Mouse (Mus musculus) limb, embryonic 11.5 days (tissue): ENCODE results near the gene Zic2. TPM values are rescaled to one million over a fixed set of nuclear protein-coding genes. Genes with fewer than 3 reads are reported as not detected.

Experiments used
- ATAC-seq: fragments of 200-750 bp; cut with Nextera tagmentation; 2 replicates; pipeline ENCODE4 v1.8.0; 2017; ENCODE audit warnings: low read depth; ENCODE audit not compliant: insufficient number of reproducible peaks, low FRiP score, low TSS enrichment
- DNase-seq: peaks from one replicate; pipeline ENCODE4 v3.0.0-alpha.2; 2015; ENCODE audit warnings: low spot score
- H3K27ac ChIP-seq: fragments of 300-500 bp; sonication (generic); replicated peaks from 2 replicates; pipeline ENCODE4 v1.5.1; 2014; ENCODE audit warnings: low read depth, mild to moderate bottlenecking, low read length
- H3K27me3 ChIP-seq: fragments of 300-500 bp; sonication (generic); 2 replicates; pipeline ENCODE4 v1.6.1; 2014; ENCODE audit warnings: mild to moderate bottlenecking, low read length, mixed read lengths; ENCODE audit not compliant: control insufficient read depth, insufficient read depth
- H3K36me3 ChIP-seq: fragments of 300-500 bp; sonication (generic); 2 replicates; pipeline ENCODE4 v1.6.1; 2014; ENCODE audit warnings: mild to moderate bottlenecking, low read length, moderate library complexity, mixed read lengths; ENCODE audit not compliant: control insufficient read depth, insufficient read depth
- H3K4me1 ChIP-seq: fragments of 300-500 bp; sonication (generic); 2 replicates; pipeline ENCODE4 v1.6.1; 2014; ENCODE audit warnings: low read length, mixed read lengths; ENCODE audit not compliant: control insufficient read depth, insufficient read depth
- H3K4me2 ChIP-seq: fragments of 300-500 bp; sonication (generic); 2 replicates; pipeline ENCODE4 v1.6.1; 2014; ENCODE audit warnings: low read depth, mild to moderate bottlenecking, moderate library complexity; ENCODE audit not compliant: severe bottlenecking
- H3K4me3 ChIP-seq: fragments of 300-500 bp; sonication (generic); 2 replicates; pipeline ENCODE4 v1.5.1; 2014; ENCODE audit warnings: low read depth, low read length
- H3K9ac ChIP-seq: fragments of 300-500 bp; sonication (generic); 2 replicates; pipeline ENCODE4 v1.6.1; 2014; ENCODE audit warnings: mild to moderate bottlenecking, low read length
- H3K9me3 ChIP-seq: fragments of 300-500 bp; sonication (generic); 2 replicates; pipeline ENCODE4 v1.6.1; 2016; ENCODE audit warnings: low read length; ENCODE audit not compliant: control insufficient read depth
- WGBS: fragments of 180-500 bp; shearing (Covaris S2); extraction: QIAGEN DNeasy Blood & Tissue Kit; methylation state at CpG from one replicate; pipeline ENCODE4 v1.1.7; 2014; 5-methylcytosine and 5-hydroxymethylcytosine counted together
- polyA plus RNA-seq: library from polyadenylated mRNA; unstranded; fragments of >200 nt; fragmentation: Nextera tagmentation; extraction: Ambion mirVana; gene quantifications from 2 replicates; pipeline ENCODE4 v1.2.1, GENCODE M21; 2014

The Zic2 gene
- polyA plus RNA-seq, 1 experiment from 2014 or later, result 5.6 TPM

GRCm38 (mm10) chr14:122483556-122484421 is 8.6 kb downstream of the Zic2 start:
- Histone ChIP-seq H3K4me2 (peak overlapping the region; percentile 20), H3K27me3 (peaks cover 36% of the 10 kb centered on the region), H3K36me3 (no peaks in the 10 kb centered on the region), H3K9me3 (no peaks in the 10 kb centered on the region), H3K27ac (no peak overlapping the region), H3K4me1 (peaks cover 33% of the 10 kb centered on the region), H3K4me3 (no peak overlapping the region), H3K9ac (no peak overlapping the region)
- no peak; the same call in 1 of the 2 replicates for ATAC-seq
- DNase-seq, result peak; percentile 44
- WGBS, result 3% methylated on average over 18 of the region's 18 CpGs

- Histone ChIP-seq H3K36me3 (no peaks in the 10 kb centered on the region), H3K4me3 (no peak overlapping the region), H3K9ac (no peak overlapping the region), H3K27ac (peak overlapping the region; percentile 80; the same call in 1 of the 2 replicates), H3K4me2 (peak overlapping the region; percentile 40), H3K27me3 (peaks cover 34% of the 10 kb centered on the region), H3K4me1 (peaks cover 31% of the 10 kb centered on the region), H3K9me3 (no peaks in the 10 kb centered on the region)
- no peak for ATAC-seq
- no peak for DNase-seq
- 6% methylated on average over 4 of the region's 4 CpGs for WGBS
These were observed 9.2 kb downstream of the Zic2 start for GRCm38 (mm10) chr14:122484458-122484843.

- peaks cover 33% of the 10 kb centered on the region for H3K4me1 ChIP-seq
- H3K9ac ChIP-seq, result peak overlapping the region; percentile 8; the same call in 1 of the 2 replicates
- no peak for ATAC-seq
- H3K4me2 ChIP-seq, result peak overlapping the region; percentile 40
- under 1% methylated on average over 23 of the region's 24 CpGs for WGBS
- peak; percentile 56 for DNase-seq
- H3K27me3 ChIP-seq, result peaks cover 34% of the 10 kb centered on the region
- H3K27ac ChIP-seq, result peak overlapping the region; percentile 80
- H3K9me3 ChIP-seq, result no peaks in the 10 kb centered on the region
- H3K36me3 ChIP-seq, result no peaks in the 10 kb centered on the region
- H3K4me3 ChIP-seq, result 0 out of 2 replicates have a peak overlapping the region, but pooled peaks have one; percentile 1
These were observed 9.8 kb downstream of the Zic2 start for GRCm38 (mm10) chr14:122484844-122485551.

GRCm38 (mm10) chr14:122485635-122486181 is 10.5 kb downstream of the Zic2 start:
- ATAC-seq, result no peak
- H3K4me3 ChIP-seq, result 0 out of 2 replicates have a peak overlapping the region, but pooled peaks have one; percentile 1

GRCm38 (mm10) chr14:122486611-122487010 is 11.4 kb downstream of the Zic2 start:
- H3K4me3 ChIP-seq, result no peak overlapping the region
- no peaks in the 10 kb centered on the region for H3K36me3 ChIP-seq
- no peak overlapping the region for H3K9ac ChIP-seq
- H3K9me3 ChIP-seq, result no peaks in the 10 kb centered on the region
- peak; percentile 23 for DNase-seq
- no peak overlapping the region for H3K27ac ChIP-seq
- no peak overlapping the region for H3K4me2 ChIP-seq
- H3K4me1 ChIP-seq, result peaks cover 36% of the 10 kb centered on the region
- 0% methylated on average over 1 of the region's 1 CpGs for WGBS
- peaks cover 38% of the 10 kb centered on the region for H3K27me3 ChIP-seq
- no peak for ATAC-seq

More at GRCm38 (mm10) chr14:122485635-122486181, 10.5 kb downstream of the Zic2 start:
- Histone ChIP-seq H3K27me3 (peaks cover 37% of the 10 kb centered on the region), H3K9ac (no peak overlapping the region), H3K4me2 (peak overlapping the region; percentile 40), H3K9me3 (no peaks in the 10 kb centered on the region), H3K36me3 (no peaks in the 10 kb centered on the region), H3K27ac (peak overlapping the region; percentile 80), H3K4me1 (peaks cover 36% of the 10 kb centered on the region)
- WGBS, result under 1% methylated on average over 12 of the region's 12 CpGs
- DNase-seq, result peak; percentile 59

- no peaks in the 10 kb centered on the region for H3K9me3 ChIP-seq
- peaks cover 31% of the 10 kb centered on the region for H3K27me3 ChIP-seq
- no peak overlapping the region for H3K9ac ChIP-seq
- WGBS, result 2% methylated on average over 5 of the region's 5 CpGs
- no peaks in the 10 kb centered on the region for H3K36me3 ChIP-seq
- ATAC-seq (no peak), DNase-seq (peak; percentile 60)
- H3K27ac ChIP-seq, result no peak overlapping the region
- peaks cover 32% of the 10 kb centered on the region for H3K4me1 ChIP-seq
- no peak overlapping the region for H3K4me3 ChIP-seq
- H3K4me2 ChIP-seq, result no peak overlapping the region
These were observed 12.1 kb downstream of the Zic2 start for GRCm38 (mm10) chr14:122487366-122487765.

- Histone ChIP-seq H3K9me3 (no peaks in the 10 kb centered on the region), H3K9ac (no peak overlapping the region; the same call in 1 of the 2 replicates), H3K27me3 (peaks cover 21% of the 10 kb centered on the region), H3K4me2 (peak overlapping the region; percentile 29), H3K36me3 (no peaks in the 10 kb centered on the region), H3K4me3 (no peak overlapping the region; the same call in 1 of the 2 replicates), H3K4me1 (peaks cover 21% of the 10 kb centered on the region), H3K27ac (no peak overlapping the region)
- WGBS, result 2% methylated on average over 5 of the region's 5 CpGs
- no peak for ATAC-seq
- peak; percentile 40 for DNase-seq
These were observed 13.8 kb downstream of the Zic2 start for GRCm38 (mm10) chr14:122489041-122489440.
